Mouse (Mus musculus) heart, postnatal 10 days (tissue): ENCODE data around the gene Gm5134. TPM values are rescaled to one million over a fixed set of nuclear protein-coding genes. Genes with fewer than 3 reads are reported as not detected.
"Not testable (repeated sequence)": the region's sequence is repeated elsewhere in the genome, so short reads cannot be mapped to it uniquely, and the experiment has no call there.

Experiments
- DNase-seq, 2 experiments: peaks; one replicate each; pipeline ENCODE4 v3.0.0; 2021
- intact Hi-C: fragments of 180-260 bp; cut with DNase I; formaldehyde crosslinking; loops from one replicate; pipeline ENCODE4 v1.15.1; 2025
- total RNA-seq, 2 experiments: library from RNA; stranded (reverse); gene quantifications; 2 replicates each; pipeline ENCODE4 v1.2.3; 2021

The Gm5134 gene
- total RNA-seq, 2 experiments from 2014 or later, result not detected

GRCm38 (mm10) chr10:75990430-75991042 lies 36.2 kb downstream of the Gm5134 start:
- intact Hi-C loops, result no loop called here
- no peak for DNase-seq

GRCm38 (mm10) chr10:75993616-75994240 lies 39.4 kb downstream of the Gm5134 start:
- no peak for DNase-seq
- intact Hi-C loops, result no loop called here

DNA sequence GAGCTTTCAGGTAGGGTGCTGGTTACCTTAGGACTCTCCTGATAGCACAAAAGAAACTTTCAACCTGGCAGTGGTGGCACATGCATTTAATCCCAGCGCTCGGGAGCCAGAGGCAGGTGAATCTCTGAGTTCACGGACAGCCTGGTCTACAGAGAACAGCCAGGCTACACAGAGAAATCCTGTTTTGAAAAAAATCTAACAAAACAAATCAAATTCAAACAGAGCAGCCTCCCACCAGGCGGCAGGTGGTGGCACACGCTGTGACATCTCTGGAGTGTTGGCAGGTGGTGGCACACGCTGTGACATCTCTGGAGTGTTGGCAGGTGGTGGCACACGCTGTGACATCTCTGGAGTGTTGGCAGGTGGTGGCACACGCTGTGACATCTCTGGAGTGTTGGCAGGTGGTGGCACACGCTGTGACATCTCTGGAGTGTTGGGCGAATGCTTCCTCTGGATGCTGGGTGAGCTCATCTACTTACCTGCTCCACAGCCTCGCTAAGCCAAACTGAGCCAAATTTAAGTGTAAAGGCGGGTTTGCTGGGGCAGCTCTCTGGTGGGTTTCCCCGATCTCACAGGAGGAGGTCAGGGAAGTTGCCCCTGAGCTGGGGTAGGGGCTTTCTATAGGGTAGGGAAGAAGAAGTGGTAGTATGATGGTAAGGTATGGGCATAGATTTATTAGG lies 40.4 kb downstream of the Gm5134 start:
- intact Hi-C loops, DNase-seq: not testable (repeated sequence)

DNA sequence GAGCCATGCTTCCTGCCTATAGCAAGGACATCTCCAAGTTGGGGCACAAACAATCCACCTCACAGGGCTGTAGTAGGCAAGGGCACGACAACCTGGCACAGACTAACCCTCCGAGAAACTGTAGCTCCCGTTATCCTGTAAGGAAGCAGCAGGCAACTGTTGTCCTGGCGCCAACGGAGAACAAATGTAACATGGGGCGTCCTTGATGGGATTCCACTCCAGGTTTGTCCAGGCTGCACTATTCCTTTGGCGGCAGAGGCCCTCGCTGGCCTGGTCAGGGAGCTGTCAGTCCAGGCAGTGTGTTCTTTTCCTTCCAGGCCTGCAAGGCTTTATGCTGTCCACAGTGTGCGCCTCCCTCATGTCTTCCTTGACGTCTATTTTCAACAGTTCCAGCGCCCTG lies 41.1 kb downstream of the Gm5134 start:
- intact Hi-C loops, result no loop called here
- DNase-seq, result no peak

- DNase-seq, result no peak
- intact Hi-C loops, result no loop called here
Observed at GRCm38 (mm10) chr10:75996315-75996714, 42.0 kb downstream of the Gm5134 start.

- DNase-seq, result no peak
- intact Hi-C loops, result no loop called here
Observed at GRCm38 (mm10) chr10:76001160-76001559, 46.8 kb downstream of the Gm5134 start.

GRCm38 (mm10) chr10:76002101-76002521 lies 47.8 kb downstream of the Gm5134 start:
- peak in 1 of 2 experiments; percentile 4 for DNase-seq
- intact Hi-C loops, result no loop called here

GRCm38 (mm10) chr10:76002615-76003014 lies 48.3 kb downstream of the Gm5134 start:
- intact Hi-C loops, result no loop called here

DNA sequence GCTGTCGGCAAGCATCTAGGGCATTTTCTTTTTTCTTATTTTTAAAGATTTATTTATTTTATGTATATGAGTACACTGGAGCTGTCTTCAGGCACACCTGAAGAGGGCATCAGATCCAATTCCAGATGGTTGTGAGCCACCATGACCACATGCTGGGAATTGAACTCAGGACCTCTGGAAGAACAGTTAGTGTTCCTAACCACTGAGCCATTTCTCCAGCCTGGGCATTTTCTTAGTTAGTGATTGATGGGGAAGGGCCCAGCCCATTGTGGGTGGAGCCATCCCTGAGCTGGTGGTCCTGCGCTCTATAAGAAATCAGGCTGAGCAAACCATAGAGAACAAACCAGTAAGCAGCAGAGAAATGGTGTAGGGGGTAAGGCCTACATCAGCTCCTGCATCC lies 48.9 kb downstream of the Gm5134 start:
- intact Hi-C loops, result no loop called here

More at GRCm38 (mm10) chr10:76002615-76003014, 48.3 kb downstream of the Gm5134 start:
- no peak for DNase-seq

GRCm38 (mm10) chr10:76006385-76006784 lies 52.1 kb downstream of the Gm5134 start:
- intact Hi-C loops, result no loop called here
- DNase-seq, result no peak

More for the DNA sequence above, 48.9 kb downstream of the Gm5134 start:
- DNase-seq, result no peak

DNA sequence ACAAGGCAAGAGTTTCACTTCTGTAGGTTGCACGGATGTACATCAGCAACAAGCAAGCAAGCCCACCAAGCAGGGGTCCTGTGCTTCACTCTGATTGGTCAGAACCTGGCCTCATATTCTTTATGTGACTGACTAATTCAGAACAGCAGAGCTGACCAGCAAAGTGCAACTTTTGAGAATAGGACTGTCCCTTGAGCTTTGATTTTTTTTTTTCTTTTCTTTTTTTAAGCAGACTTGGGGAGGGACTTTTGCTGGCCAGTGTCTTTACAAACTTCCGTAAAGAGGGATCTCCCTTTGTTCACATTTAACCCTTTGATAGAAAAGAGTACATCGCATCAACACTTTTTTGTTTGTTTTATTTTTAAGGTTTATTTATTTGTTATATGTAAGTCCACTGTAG lies 55.5 kb downstream of the Gm5134 start:
- intact Hi-C loops, result no loop called here
- DNase-seq, result no peak

GRCm38 (mm10) chr10:76012922-76013321 lies 58.6 kb downstream of the Gm5134 start:
- intact Hi-C loops, result no loop called here
- no peak for DNase-seq

GRCm38 (mm10) chr10:76016886-76017285 lies 62.6 kb downstream of the Gm5134 start:
- DNase-seq, result no peak
- intact Hi-C loops, result no loop called here

DNA sequence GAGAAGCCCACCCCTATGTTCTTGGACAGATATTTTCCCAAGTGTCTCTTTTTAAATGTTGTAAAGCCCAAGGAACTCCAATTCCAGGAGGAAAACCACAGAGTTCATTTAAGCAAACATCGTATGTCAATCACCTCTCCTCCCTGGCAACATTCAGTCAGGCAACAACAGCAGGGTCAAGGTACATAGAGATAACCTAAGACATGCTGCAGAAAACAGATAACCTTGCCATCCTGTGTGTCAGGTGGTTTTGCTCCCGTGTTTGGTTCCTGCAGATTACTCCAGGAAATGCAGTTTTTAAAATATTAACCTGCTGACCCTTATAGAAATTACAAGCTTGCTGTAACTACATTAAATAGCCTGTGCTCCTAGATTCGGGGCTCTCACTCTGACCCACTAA lies 67.4 kb downstream of the Gm5134 start:
- intact Hi-C loops, result no loop called here
- no peak for DNase-seq

GRCm38 (mm10) chr10:76023921-76024320 lies 69.6 kb downstream of the Gm5134 start:
- DNase-seq, result no peak
- intact Hi-C loops, result no loop called here

GRCm38 (mm10) chr10:76025470-76026190 lies 71.3 kb downstream of the Gm5134 start:
- intact Hi-C loops, result no loop called here
- no peak for DNase-seq

- peak in 1 of 2 experiments; percentile 7 for DNase-seq
- intact Hi-C loops, result no loop called here
Observed at GRCm38 (mm10) chr10:76027127-76028015, 73.1 kb downstream of the Gm5134 start.

DNA sequence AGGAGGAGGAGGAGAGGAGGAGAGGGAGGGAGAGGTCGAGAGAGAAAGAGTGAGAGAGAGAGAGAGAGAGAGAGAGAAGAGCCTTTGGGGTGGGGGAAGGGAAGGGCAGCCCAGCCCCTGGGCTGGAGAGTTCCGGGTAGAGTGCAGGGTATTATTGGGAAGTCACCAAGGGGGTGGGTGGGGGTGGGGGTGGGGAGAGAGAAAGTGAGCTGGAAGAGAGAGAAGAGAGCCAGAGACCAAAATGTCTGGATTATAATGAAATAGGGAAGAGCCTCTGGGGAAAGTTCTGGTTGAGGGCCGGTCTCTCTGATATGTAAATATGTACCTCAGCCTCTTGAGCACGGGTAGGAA lies 73.7 kb downstream of the Gm5134 start:
- no peak for DNase-seq
- intact Hi-C loops, result no loop called here

- intact Hi-C loops, result no loop called here
- no peak for DNase-seq
Observed at GRCm38 (mm10) chr10:76028396-76028795, 74.1 kb downstream of the Gm5134 start.

DNA sequence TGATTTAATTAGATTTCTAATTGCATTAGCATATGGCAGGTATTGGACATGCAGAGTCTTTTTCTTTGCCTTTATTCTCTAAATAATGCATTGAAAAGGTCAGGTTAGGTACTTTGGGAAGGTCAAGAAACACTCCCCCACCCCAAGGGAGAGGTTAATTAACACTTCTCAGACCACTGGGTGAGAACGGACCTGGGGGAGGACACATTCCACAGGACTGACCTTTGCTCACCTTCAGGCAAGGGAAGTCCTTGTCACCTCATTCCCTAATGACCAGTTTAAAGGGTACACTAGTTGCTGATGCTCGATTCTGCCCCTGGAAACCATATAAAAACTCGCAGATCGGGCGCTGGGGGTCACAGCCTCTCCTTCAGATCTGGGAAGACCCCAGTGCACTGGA lies 75.0 kb downstream of the Gm5134 start:
- intact Hi-C loops, result no loop called here
- no peak for DNase-seq
